Mouse (Mus musculus): Measurements from ENCODE around the gene Raver2. TPM values are rescaled to one million over a fixed set of nuclear protein-coding genes. Genes with fewer than 3 reads are reported as not detected.

Raver2 gene
- total and polyA plus RNA-seq, 3 experiments: 2.0 to 3.0 (median 2.2) TPM

DNA sequence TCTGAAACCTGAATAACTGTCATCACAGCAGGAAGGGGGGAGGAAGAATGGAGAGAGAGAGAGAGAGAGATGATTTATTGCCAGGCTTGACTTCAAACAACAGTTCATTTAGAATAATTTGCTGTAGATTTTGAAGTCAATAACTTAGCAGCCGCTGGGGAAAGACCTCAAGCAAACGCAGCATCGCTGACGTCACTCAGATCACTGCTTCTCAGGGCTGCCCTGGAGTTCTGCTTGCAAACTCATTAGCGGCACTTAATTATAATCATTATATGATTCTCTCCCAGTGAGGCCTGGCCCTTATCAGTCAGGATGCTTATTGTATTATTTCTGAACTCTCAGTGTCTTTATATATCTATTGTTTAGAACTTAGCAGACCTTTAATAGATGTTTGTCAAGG, 2.4 kb upstream of the Raver2 start:
- Histone ChIP-seq H3K36me3 (ENCODE audit: control insufficient read depth, insufficient read depth, low read length) (no peaks in the 10 kb centered on the region), H3K9ac (ENCODE audit: low read depth, low read length) (no peak overlapping the region), H3K79me2 (replicated peaks; ENCODE audit: control insufficient read depth, insufficient read depth, low read length) (no peaks in the 10 kb centered on the region), H3K4me1 (ENCODE audit: control insufficient read depth, insufficient read depth, low read length) (no peaks in the 10 kb centered on the region), H3K27ac (no peak overlapping the region), H3K27me3 (ENCODE audit: control insufficient read depth, insufficient read depth, low read length) (0 out of 2 replicates have a peak, but pooled peaks cover 2% of the 10 kb centered on the region), H3K4me3 (no peak overlapping the region)
- 75% methylated on average over 5 of the region's 5 CpGs for WGBS
- TF ChIP-seq POLR2A (IDR thresholded peaks at IDR 0.05; ENCODE audit: insufficient read depth, low read depth, low read length) (no peak), CTCF (IDR thresholded peaks at IDR 0.05) (no peak)
- intact Hi-C loops (cut with DNase I): no loop called here
- no peak for DNase-seq

DNA sequence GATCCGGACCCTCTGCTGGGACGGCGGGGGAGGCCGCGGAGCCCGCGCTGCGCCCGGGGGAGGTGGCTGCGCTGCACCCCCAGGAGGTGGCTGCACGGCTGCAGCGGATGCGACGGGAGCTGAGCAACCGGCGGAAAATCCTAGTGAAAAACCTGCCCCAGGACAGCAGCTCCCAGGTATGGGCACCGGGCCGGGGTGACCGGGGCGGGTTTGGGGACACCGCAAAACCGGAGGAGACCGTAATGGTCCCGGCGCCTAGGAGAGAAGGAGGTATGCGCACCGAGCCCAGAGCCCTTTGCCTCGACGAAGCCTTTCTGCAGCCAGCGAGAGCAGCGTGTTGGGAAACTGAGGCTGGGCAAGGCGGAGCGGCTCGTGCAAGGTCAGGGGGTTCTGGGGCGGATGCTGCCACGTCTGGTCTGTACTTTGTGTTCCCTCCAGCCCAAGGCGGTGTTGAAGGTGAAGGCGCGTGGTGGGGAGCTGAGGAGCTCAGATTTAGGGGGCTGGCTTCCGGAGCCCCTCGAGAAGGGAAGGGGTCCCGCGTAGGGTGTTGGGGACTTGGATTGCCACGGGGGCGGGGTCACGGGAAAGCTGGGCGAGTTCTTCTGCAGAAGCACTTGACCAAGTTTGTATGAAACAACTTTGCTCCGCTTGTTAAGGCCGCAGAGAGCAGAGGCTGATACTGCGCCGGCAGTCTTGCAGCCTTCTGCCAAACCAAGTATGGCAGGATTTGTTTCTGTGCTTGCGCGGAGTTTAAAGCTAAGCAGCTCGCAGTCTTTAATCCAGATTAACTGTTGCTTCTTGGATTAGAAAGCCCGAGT, 580 bp downstream of the Raver2 start:
- DNase-seq: peak; percentile 25 to 56

DNA sequence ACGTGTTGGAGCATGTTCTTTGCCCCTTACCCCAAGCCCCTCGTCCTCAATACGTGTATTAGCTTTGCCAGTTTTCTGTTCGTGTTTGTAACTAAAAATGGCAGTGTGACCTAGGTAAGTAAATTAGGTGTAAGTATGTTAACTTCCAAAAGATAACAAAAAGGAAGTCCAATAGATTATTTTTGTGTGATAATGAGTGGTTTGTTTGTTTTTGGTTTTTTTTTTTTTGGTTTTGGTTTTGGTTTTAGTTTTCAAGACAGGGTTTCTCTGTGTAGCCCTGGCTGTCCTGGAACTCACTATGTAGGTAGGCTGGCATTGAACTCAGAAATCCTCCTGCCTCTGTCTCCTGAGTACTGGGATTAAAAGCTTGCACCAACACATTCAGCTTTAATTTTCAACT, 2.8 kb downstream of the Raver2 start:
- TF ChIP-seq EP300 (IDR thresholded peaks at IDR 0.05; ENCODE audit: insufficient read depth, low read depth, low read length) (no peak), CTCF (IDR thresholded peaks at IDR 0.05) (no peak), POLR2A (IDR thresholded peaks at IDR 0.05; ENCODE audit: insufficient read depth, low read depth, low read length) (no peak)
- intact Hi-C loops (cut with DNase I): no loop called here
- Histone ChIP-seq H3K36me3 (ENCODE audit: control insufficient read depth, insufficient read depth, low read length) (no peaks in the 10 kb centered on the region), H3K4me1 (ENCODE audit: control insufficient read depth, insufficient read depth, low read length) (no peaks in the 10 kb centered on the region), H3K9ac (ENCODE audit: low read depth, low read length) (no peak overlapping the region), H3K79me2 (replicated peaks; ENCODE audit: control insufficient read depth, insufficient read depth, low read length) (no peaks in the 10 kb centered on the region), H3K27me3 (ENCODE audit: control insufficient read depth, insufficient read depth, low read length) (0 out of 2 replicates have a peak, but pooled peaks cover 2% of the 10 kb centered on the region), H3K27ac (no peak overlapping the region), H3K4me3 (no peak overlapping the region)
- WGBS: 73% methylated on average over 4 of the region's 4 CpGs
- no peak for DNase-seq

More for the DNA sequence above, 580 bp downstream of the Raver2 start:
- 3% methylated on average over 55 of the region's 55 CpGs for WGBS
- Histone ChIP-seq H3K79me2 (replicated peaks; ENCODE audit: control insufficient read depth, insufficient read depth, low read length) (no peaks in the 10 kb centered on the region), H3K4me1 (ENCODE audit: control insufficient read depth, insufficient read depth, low read length) (no peaks in the 10 kb centered on the region), H3K36me3 (ENCODE audit: control insufficient read depth, insufficient read depth, low read length) (no peaks in the 10 kb centered on the region), H3K4me3 (peak overlapping the region; percentile 55), H3K27ac (no peak overlapping the region; the same call in 1 of the 2 replicates), H3K9ac (ENCODE audit: low read depth, low read length) (peak overlapping the region; percentile 40), H3K27me3 (ENCODE audit: control insufficient read depth, insufficient read depth, low read length) (0 out of 2 replicates have a peak, but pooled peaks cover 2% of the 10 kb centered on the region)
- intact Hi-C loops (cut with DNase I): no loop called here
- TF ChIP-seq CTCF (IDR thresholded peaks at IDR 0.05) (no peak), POLR2A (IDR thresholded peaks at IDR 0.05; ENCODE audit: insufficient read depth, low read depth, low read length) (no peak)

DNA sequence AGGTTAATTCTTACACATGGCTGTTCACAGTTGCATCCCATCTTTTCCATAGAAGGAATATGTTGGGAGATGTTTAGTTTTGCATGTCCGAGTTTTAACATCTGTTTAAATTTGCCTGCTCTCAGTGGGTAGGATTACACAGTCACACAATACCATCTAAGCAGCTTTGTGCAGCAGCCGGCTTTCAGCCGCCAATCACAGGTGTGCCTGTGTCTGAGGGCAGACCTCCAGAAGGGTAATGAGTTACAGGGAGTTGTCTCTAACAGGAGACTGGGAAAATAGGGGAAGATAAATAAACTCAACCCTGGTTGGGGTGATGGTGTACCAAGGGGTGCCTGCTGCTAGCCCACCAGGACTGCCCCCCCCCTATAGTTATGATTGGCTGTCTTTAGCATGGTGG, 7.6 kb downstream of the Raver2 start:
- intact Hi-C loops (cut with DNase I): no loop called here
- no peak for DNase-seq
- no peak overlapping the region for H3K9ac ChIP-seq (ENCODE audit: low read depth, low read length)
- H3K36me3 ChIP-seq (ENCODE audit: control insufficient read depth, insufficient read depth, low read length): no peaks in the 10 kb centered on the region
- no peaks in the 10 kb centered on the region for H3K27me3 ChIP-seq (ENCODE audit: control insufficient read depth, insufficient read depth, low read length)
- WGBS: 69% methylated on average over 3 of the region's 3 CpGs
- TF ChIP-seq EP300 (IDR thresholded peaks at IDR 0.05; ENCODE audit: insufficient read depth, low read depth, low read length) (no peak), POLR2A (IDR thresholded peaks at IDR 0.05; ENCODE audit: insufficient read depth, low read depth, low read length) (no peak), CTCF (IDR thresholded peaks at IDR 0.05) (no peak)
- H3K4me3 ChIP-seq: no peak overlapping the region
- no peaks in the 10 kb centered on the region for H3K79me2 ChIP-seq (replicated peaks; ENCODE audit: control insufficient read depth, insufficient read depth, low read length)
- no peak overlapping the region for H3K27ac ChIP-seq
- H3K4me1 ChIP-seq (ENCODE audit: control insufficient read depth, insufficient read depth, low read length): no peaks in the 10 kb centered on the region; the same call in 1 of the 2 replicates

DNA sequence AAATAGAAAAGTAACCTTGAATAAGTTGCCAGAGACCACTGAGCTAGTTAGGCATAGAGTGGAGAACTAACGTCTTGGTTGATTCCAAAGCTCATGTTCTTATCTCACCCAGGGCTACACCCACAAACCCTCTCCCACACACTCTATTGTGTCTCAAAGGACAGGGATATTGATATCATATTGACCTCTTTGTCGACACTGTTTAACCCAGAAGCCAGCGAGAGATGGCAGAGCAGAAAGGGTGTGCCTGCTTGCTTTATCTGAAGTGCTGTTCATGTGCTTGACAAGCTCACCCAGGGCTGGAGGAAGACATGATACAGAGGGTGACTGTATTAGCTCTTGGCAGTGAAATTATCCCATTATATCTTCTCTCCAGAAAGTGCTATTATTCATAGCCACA, 11.2 kb downstream of the Raver2 start:
- Histone ChIP-seq H3K27me3 (ENCODE audit: control insufficient read depth, insufficient read depth, low read length) (no peaks in the 10 kb centered on the region), H3K9ac (ENCODE audit: low read depth, low read length) (no peak overlapping the region), H3K36me3 (ENCODE audit: control insufficient read depth, insufficient read depth, low read length) (no peaks in the 10 kb centered on the region), H3K4me1 (ENCODE audit: control insufficient read depth, insufficient read depth, low read length) (no peaks in the 10 kb centered on the region; the same call in none of the 2 replicates), H3K79me2 (replicated peaks; ENCODE audit: control insufficient read depth, insufficient read depth, low read length) (no peaks in the 10 kb centered on the region), H3K4me3 (no peak overlapping the region), H3K27ac (no peak overlapping the region)
- WGBS: 22% methylated on average over 3 of the region's 3 CpGs
- no peak for DNase-seq
- intact Hi-C loops (cut with DNase I): no loop called here
- TF ChIP-seq EP300 (IDR thresholded peaks at IDR 0.05; ENCODE audit: insufficient read depth, low read depth, low read length) (no peak), POLR2A (IDR thresholded peaks at IDR 0.05; ENCODE audit: insufficient read depth, low read depth, low read length) (no peak), CTCF (IDR thresholded peaks at IDR 0.05) (no peak)

DNA sequence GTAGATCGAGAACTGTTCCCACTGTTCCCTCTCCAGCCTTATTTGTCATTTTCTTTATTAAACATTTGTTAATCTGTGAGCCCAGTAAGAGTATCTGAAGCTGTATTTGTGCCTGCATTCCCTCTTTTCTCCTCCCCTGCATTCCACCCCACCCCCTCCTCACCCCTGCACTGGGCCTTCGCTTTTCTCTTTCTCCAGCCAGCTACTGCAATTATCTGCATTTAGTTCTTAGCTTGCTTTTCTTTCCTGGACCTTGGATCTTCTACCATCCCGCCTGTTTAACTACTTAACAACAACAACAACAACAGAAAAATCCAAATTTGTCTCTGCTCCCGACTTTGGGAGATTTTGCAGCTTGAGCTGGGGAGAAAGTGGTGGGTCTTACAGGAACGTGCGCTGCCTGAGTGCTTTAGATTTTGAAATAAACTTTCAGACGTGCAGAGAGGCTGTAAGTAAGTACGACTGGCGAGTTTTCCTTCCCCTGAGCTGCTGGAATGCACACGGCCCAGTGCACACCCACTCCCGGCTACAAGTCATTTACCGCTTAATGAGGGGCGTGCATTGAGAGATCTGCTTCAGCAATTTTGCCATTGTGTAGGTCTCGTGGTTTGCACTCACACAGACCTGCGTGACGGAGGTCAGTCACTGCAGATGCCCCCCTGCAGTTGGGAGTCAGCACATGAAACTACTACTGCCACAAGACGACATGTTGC, 13.5 kb downstream of the Raver2 start:
- no peak overlapping the region for H3K27ac ChIP-seq
- H3K79me2 ChIP-seq (replicated peaks; ENCODE audit: control insufficient read depth, insufficient read depth, low read length): no peaks in the 10 kb centered on the region
- no peak overlapping the region for H3K9ac ChIP-seq (ENCODE audit: low read depth, low read length)
- no peaks in the 10 kb centered on the region; the same call in none of the 2 replicates for H3K4me1 ChIP-seq (ENCODE audit: control insufficient read depth, insufficient read depth, low read length)
- DNase-seq: no peak
- intact Hi-C loops (cut with DNase I): no loop called here
- H3K36me3 ChIP-seq (ENCODE audit: control insufficient read depth, insufficient read depth, low read length): no peaks in the 10 kb centered on the region
- WGBS: 69% methylated on average over 17 of the region's 17 CpGs
- no peaks in the 10 kb centered on the region for H3K27me3 ChIP-seq (ENCODE audit: control insufficient read depth, insufficient read depth, low read length)
- TF ChIP-seq CTCF (IDR thresholded peaks at IDR 0.05) (no peak), EP300 (IDR thresholded peaks at IDR 0.05; ENCODE audit: insufficient read depth, low read depth, low read length) (no peak), POLR2A (IDR thresholded peaks at IDR 0.05; ENCODE audit: insufficient read depth, low read depth, low read length) (no peak)
- H3K4me3 ChIP-seq: no peak overlapping the region

All from heart, adult 2 months (tissue).